Mouse (Mus musculus) layer of hippocampus, postnatal 25 days (tissue): Measurements from ENCODE around the gene Rtp3. TPM values are rescaled to one million over a fixed set of nuclear protein-coding genes. Genes with fewer than 3 reads are reported as not detected.

Source experiments
- DNase-seq, 2 experiments: peaks; one replicate each; pipeline ENCODE4 v3.0.0; 2022; ENCODE audit warnings: mixed read lengths in 2 of 2, low spot score in 1 of 2; ENCODE audit errors: extremely low spot score in 1 of 2
- total RNA-seq, 2 experiments: library from RNA; stranded (reverse); gene quantifications; 2 replicates each; pipeline ENCODE4 v1.2.3; 2021

Rtp3 gene
- total RNA-seq, 2 experiments from 2014 or later: 0.10 to 0.26 TPM

DNA sequence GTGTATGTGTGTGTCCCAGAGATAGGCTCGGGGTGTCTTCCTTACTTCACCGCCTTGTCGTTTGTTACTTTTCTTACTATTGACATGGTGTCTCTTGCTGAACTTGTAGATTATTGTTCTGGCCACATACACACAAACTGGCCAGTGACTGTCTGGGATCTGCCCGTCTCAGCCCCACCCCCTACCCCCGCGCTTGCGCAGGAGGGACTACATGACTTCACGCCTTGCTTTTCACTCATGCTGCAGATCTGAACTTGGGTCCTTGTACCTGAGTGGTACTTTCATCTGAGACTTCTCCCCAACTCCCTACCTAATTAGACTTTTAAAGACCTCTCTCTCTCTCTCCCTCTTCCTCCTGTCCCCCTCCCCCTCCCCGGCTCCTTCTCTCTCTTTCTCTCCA, 6.3 kb downstream of the Rtp3 start:
- no peak for DNase-seq

DNA sequence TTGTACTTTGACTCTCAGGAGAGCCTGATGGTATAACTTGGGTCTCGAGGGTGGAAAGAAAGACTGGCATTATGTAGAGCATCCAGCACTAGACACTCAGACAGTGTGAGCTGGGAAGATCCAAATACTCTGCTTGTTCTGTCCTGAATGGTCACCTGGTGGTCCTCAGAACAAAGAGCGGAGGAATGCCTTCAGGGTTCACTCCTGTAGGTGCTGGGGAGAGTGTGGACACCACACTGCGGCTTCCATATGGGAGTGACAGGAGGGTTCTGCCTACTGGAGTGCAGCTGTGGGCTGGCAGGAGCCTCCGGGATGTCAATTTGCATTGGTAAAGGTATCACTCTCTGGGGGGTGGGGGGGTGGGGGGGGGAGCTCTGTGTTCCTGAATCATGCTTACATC, 8.0 kb downstream of the Rtp3 start:
- DNase-seq: no peak

DNA sequence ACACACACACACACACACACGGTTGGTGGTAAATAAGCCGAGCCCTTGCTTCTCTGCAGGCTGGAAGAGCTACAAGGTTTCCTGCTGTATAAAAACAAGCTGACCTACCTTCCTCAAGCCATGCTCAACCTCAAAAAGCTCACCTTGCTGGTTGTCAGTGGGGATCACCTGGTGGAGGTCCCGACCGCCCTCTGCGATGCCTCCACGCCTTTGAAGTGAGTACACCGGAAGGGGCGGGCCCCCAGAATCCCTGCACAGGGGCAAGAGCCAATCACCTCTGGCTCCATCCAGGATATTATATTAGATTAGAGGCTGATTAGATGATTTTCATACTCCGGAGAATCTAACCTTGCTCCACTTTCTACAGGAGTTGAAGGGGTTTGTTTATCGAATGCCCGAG, 11.0 kb downstream of the Rtp3 start:
- no peak for DNase-seq

DNA sequence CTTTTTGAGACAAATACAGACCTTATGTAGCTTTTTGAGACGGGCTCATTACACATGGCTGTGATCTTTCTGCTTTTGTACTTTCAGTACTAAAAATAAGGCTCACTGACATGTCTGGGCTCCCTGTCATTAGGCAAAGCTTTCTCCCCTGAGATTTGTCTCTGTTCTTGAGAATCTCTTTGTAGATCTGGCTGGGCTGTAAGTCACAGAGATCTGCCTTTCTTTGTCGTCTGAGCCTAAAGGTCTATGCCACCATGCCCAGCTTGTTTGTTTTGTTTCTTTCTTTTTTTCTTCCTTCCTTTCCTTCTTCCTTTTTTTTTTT, 24.5 kb downstream of the Rtp3 start:
- no peak for DNase-seq

DNA sequence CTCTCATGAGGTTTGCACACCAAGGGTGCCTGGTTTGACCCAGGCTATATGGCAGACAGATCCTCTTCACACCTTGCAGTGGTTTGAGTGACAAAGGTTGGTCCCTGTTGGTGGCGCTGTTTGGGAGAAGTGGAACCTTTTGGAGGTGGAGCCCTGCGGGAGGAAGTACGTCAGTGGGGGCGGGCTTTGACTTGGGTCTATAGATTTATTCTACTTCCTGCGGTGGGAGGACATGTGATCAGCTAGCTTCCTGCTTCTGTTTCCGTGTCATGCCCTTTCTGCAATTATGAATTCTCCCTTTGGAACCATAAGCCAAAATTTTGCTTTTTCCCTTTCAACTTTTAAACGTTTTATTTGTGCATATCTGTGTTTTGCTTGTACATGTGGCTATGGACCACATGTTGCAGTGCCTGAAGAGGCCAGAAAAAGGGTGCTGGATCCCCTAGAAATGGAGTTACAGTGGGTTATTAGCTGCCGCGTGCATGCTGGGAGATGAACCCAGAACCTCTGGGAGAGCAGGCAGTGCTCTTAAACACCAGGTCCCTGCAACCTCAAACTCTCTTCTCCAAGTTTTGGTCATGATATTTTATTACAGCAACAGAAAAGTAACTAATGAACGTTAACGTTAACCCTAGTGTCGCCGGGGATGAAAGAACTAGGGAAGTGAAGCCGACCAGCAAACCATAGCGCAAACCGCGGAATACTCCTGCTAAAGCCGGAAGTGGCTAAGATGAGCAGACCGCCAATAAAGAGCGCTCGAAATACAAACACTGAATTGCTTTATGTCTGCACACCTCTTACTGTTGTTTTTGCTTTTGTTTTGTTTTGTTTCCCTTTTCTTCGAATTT, 25.1 kb downstream of the Rtp3 start:
- no peak for DNase-seq

DNA sequence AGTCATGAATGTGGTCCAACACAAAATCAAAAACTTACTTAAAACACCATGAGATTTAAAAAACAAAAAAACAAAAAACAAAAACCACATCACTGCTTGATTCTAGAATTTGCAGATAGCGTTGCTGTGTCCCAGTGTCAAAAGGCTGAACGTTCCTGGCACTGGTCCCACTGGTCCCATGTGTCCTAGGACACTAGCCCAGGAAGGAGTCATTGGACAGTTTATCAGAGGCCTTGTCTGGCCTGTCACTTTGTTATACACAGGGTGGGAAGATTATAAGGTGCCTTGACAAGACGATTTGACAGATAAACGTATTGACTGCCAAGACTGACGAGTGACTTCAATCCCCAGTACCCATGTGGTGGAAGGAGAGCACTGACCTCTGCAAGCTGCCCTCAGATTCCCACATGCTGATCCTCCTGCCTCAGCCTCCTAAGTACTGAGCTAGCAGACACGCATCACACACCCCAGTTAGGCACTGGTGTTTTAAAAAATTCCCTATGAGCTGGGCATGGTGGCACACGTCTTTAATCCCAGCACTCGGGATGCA, 26.7 kb downstream of the Rtp3 start:
- no peak for DNase-seq

DNA sequence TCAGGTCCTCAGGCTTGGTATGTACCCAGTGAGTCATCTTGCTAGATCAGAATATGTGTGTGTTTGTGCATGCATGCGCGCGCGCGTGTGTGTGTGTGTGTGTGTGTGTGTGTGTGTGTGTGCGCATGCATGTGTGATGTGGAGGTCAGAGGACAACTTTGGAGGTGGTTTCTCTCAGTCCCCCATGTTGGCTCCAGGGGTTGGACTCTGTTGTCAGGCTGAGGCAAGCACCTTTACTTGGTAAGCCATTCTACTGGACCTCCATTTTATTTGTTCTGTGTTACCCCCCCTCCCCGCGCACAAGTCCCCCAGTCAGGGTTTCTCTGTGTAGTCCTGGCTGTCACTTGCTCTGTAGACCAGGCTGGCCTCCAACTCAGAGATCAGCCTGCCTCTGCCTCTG, 29.0 kb downstream of the Rtp3 start:
- DNase-seq: no peak

DNA sequence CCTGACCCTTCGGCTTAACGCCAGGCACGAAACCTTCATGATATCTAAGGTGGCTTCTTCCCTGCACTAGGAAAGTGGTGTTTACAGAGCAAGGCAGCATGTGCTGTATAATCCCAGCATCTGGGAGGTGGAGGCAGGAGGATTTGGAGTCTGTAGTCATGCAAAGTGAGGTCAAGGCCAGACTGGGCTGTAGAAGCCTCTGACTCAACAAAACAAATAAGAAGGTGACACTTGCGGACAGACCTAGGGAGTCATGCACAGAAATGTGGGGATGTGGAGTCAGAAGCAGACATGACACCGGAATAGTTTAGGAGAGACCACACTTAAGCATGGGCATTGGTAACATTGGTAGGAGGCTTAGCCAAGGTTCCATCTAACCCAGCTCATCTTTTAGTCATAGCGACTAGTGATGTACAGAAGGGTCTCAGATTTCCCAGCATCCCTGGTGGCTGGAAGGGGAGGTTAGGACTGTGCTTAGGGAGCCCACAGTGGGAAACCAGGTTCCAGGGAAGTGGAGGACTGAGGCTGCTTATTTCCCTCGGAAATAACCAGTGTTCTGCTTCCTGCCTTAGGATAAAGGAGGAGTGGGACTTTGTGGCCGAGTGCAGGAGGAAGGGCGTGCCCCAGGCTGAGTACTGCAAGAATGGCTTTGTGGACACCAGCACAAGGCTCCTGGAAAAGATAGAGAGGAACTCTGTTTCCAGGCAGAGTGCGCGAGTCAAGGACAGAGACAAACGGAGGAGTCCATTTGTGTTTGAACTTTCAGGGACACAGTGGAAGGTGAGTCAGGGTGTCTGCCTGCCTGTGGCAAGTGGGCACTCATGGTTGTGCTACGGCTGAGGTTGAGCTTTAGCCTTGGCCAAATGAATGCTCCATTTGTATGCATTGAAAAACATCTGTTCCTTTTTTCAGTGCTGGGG, 29.9 kb downstream of the Rtp3 start:
- no peak for DNase-seq

DNA sequence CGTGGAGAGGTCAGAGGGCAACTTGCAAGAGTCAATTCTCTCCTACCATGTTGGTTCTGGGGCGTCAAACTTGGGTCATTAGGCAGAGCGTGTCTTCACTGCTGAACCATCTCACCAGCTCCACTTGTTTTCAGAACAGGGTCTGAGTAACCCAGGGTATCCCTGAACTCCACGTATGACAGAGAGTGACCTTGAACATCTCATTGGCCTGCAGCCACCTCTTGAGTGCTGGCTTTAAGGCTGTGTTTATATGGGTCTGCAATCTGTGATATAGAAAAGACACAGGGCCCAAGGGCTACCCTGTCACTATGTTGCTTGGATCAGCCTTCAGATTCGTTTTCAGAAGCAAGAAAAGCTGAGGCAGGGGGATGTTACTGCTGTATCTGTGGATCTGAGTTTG, 30.7 kb downstream of the Rtp3 start:
- no peak for DNase-seq

DNA sequence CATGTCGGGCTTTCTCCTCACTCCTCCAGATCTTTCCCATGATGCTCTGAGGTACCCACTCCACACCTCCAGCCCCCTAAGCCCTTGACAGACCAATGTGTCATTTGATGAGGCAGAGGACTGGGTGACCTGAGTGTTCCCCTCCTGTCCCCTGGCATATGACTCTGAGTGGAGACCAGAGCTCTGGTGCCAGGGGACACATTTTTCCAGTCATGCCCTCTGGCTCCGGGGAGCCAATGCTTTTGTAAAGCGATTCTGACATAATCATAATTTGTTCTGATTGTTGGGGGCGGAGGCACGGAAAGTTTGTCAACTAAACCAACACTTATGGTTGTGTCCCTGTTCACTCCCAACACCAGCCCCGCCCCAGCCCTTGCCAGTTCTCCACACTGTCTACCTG, 34.4 kb downstream of the Rtp3 start:
- DNase-seq: no peak

DNA sequence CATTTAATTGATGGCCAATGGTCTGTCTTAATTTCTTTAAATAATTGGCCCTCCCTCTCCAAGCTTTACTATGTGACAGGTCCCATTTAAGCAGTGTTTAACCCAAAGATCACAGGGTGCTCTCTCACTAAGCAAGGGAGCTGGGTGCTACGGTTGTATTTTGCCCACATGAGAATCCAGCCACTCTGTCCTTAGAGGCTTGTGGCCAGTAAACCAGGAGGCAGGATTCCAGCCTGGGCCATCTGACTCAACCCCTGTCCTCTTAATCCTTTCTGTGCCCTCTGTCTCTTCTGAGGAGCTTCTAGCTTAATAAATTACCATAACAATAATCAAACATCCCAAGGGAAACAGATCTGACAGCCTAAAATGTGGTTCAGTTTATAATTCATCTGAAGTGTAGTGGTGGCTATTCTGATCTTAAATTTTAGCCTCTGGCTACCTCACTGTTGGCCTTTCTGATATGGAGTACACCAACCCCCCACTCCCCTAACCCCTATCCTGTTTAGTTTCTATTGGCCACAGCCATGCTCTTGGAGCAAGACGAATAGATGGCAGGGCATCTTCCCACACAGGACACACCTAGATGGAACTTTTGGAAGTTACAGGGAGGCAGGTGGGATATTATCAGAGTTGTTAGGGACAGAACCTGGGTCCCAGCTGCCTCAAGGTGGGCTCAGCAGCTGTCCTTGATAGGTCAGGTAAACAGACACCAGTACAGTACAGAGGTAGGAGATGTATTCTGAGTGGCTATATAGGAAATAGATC, 35.5 kb downstream of the Rtp3 start:
- no peak for DNase-seq

DNA sequence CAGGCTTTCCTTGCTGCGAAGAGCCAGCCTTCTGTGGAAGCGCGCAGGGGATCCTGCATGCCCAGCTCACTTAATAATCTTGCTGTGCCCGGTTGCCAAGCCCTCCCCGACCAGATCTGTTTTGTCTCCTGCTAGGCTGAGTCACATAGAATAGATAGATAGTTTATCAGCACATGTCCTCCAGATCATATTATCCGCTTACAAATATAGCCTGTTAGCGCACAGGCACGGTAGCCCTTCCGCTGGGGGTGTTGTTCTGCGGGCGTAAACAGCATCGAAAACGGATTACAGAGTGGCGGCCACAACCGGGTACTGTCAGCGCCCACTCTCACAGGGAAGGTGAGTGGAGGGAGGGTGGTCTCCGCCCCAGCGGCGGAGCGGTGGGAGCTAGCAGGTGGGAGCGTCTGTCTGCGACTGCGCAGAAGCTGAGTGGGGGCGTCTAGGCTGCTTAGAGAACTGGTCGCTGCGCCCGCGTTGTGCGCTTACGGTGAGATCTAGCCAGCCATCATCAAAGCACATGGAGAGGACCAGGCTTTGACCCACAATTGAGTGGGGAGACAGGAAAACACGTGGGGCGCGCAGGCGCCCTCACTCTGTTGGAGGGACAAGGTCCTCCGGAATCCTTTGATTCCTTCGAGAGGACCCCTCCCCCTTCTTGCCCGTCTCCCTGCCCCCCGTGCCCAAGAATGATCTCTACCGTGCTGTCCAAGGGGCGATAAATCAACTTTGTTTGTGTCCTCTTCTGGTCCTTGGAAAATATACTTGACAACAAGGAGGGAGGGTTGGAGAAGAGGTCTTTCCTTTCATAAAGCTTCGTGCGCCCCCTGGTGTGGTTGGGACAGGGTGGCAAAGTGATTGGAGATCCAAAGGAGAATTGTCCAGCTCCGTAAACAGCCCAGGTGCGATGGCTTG, 36.6 kb downstream of the Rtp3 start:
- peak; percentile 59 to 81 for DNase-seq

DNA sequence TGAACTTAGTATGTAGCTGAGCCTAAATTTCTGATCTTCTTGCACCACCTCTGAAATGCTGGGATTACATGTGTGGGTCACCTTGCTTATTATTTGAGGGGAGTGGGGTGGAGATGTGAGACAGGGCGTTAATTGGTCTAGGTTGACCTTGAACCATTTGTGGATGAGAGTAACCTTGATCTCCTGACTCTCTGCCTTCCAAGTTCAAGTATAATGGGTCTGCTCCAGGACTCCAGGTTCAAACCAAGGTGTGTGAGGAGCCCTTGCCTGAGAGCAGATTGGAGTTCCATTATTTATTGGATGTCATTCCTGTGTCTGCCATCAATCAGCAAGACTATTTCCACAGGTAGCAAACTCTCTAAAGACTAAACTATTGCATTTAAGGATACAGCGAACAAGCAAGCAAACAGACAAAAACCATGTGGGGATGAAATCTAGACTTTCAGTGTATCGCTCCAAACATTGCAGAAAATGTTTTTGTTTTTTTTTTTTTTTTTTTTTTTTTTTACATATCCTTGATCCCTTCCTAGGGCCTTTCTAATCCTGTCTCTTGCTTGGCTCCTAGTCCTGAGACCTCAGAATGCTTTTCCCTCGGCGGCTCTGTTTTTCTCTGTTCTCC, 37.3 kb downstream of the Rtp3 start:
- no peak for DNase-seq

DNA sequence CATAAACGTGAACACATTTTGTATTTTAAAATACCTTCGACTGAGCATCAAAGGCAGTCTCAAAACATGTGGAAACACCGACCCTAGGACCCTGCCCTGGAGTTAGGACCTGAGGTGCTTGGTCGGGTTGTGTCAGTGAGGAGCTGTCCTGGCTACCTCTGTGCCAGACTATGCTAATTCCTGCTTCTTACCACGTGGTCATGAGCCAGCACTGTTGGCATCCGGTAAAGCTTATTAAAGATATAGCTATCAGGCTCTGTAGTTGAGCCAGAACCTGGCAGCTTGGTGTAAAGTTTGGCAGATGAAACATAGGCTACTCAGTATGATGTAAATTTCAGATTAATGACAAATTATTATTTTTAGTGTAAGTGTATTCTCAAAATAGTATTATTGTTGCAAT, 38.0 kb downstream of the Rtp3 start:
- no peak for DNase-seq

DNA sequence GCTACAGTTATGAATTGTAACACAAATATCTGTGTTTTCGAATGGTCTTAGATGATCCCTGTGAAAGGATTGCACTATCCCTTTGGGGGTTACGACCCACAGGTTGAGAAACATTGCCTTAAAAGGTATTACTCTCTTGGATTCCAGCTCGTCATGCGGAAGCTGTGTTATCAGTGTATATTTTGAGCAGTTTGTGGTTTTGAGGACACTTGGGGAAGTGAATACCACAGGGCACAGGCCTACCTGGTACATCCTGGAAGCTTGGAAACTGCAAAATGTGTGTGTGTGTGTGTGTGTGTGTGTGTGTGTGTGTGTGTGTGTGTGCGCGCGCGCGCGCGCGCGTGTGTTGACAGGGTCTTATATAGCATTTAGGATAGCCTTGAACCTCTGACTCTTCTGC, 38.5 kb downstream of the Rtp3 start:
- no peak for DNase-seq

DNA sequence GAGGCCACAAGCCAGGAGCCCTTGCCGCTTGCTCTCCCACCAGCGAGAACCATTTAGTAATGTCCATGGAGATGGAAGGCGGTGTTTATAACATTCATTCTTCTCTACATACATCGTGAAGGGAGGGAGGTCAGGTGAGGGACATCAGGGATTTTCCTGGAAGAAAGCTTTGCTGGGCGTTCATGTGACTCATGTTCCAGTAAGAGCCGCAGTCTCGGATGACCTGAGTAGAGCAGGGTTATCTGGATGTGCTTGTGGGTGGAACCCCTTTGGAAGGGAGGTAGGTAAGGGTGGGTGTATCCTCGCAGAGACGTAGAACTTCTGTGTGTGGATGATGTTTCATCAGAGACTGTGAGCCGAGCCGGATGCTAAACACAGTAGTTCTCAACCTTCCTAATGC, 39.0 kb downstream of the Rtp3 start, which contains the start of gene Lrrc2:
Gene Lrrc2, plus strand, starts transcription at position 149 of the 400 bp plus-strand sequence.
- no peak for DNase-seq

DNA sequence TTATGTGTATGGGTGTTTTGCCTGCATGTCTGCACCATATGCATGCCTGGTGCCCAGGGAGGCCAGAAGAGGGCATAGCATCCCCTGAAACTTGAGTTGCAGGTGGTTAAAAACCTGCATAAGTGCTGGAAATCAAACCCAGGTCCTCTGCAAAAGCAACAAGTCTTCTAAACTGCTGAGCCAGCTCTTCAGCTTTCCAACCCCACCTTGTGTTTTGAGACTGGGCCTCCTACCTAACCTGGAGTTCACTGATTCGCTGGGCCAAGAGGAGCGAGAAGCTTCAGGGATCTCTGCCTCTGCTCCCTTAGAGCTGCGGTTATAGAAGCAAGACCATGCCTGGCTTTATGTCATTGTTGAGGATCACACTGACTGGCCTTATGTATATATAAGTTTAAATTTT, 40.3 kb downstream of the Rtp3 start:
- no peak for DNase-seq

DNA sequence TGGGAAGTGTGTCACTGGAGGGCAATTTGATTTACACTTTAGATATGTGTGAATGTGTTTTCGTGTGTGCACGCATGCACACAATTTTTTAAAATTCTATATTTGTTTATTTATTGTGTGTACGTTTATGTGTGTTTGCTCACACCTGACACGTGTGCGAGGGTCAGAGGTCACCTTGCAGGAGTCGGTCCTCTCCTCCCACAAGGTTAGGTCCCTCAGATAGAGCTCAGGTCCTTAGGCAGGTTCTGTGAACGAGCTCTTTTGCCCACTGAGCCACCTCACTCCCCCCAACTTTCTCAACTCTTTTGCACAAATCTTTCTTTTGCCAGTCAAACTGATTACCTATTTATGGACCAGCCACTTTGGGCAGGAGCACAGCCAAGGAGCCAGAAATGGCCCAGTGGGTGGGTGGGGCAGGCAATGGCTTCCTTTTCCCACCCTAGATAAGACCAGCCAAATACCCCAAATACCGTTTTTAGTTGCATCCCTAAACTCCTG, 41.5 kb downstream of the Rtp3 start:
- DNase-seq: no peak

DNA sequence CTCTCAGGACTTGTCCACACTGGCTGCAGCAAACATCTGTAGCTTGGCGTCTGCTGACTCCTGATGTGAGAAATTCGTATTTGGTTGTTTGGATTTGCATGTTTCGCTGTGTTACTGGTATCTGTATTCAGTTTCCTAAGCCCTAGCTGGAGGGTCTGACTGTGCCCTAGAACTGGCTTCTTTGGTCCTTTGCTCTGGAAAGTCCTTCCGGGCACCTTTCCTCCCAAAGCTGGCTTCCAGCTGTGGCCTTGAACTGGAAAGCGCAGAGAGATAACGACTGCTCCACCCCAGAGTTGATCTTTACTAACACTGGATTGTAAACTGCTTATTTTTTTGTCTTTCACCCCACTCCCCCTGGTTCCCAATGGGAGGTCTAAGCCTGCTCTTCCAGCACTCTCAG, 42.5 kb downstream of the Rtp3 start:
- DNase-seq: no peak
